Mouse (Mus musculus): Measurements from ENCODE around the gene Ddx21. TPM values are rescaled to one million over a fixed set of nuclear protein-coding genes. Genes with fewer than 3 reads are reported as not detected.

Ddx21 gene
- polyA plus RNA-seq, 1 experiment from 2014 or later: 20.1 TPM

GRCm38 (mm10) chr10:62555705-62556557 lies 46.1 kb downstream of the Ddx21 start:
- 79% methylated on average over 11 of the region's 11 CpGs for WGBS
- Histone ChIP-seq H3K4me1 (replicated peaks) (no peaks in the 10 kb centered on the region), H3K4me3 (no peak overlapping the region), H3K36me3 (peaks cover 53% of the 10 kb centered on the region), H3K9me3 (no peaks in the 10 kb centered on the region), H3K27ac (no peak overlapping the region), H3K27me3 (ENCODE audit: insufficient read depth, poor library complexity, severe bottlenecking) (no peaks in the 10 kb centered on the region)
- no peak for DNase-seq (ENCODE audit: low spot score)

- H3K4me1 ChIP-seq (replicated peaks): peaks cover 3% of the 10 kb centered on the region; the same call in 1 of the 2 replicates
- H3K36me3 ChIP-seq: peaks cover 30% of the 10 kb centered on the region
- WGBS: 83% methylated on average over 12 of the region's 12 CpGs
- no peaks in the 10 kb centered on the region for H3K9me3 ChIP-seq
- no peaks in the 10 kb centered on the region for H3K27me3 ChIP-seq (ENCODE audit: insufficient read depth, poor library complexity, severe bottlenecking)
- no peak overlapping the region for H3K4me3 ChIP-seq
- DNase-seq (ENCODE audit: low spot score): no peak
- H3K27ac ChIP-seq: no peak overlapping the region
Observed at GRCm38 (mm10) chr10:62553611-62554091, 48.4 kb downstream of the Ddx21 start.

GRCm38 (mm10) chr10:62550787-62551300 lies 51.2 kb downstream of the Ddx21 start:
- Histone ChIP-seq H3K9me3 (no peaks in the 10 kb centered on the region), H3K36me3 (peaks cover 2% of the 10 kb centered on the region; the same call in 1 of the 2 replicates), H3K27ac (no peak overlapping the region), H3K4me1 (replicated peaks) (peaks cover 3% of the 10 kb centered on the region; the same call in 1 of the 2 replicates), H3K4me3 (no peak overlapping the region), H3K27me3 (ENCODE audit: insufficient read depth, poor library complexity, severe bottlenecking) (no peaks in the 10 kb centered on the region)
- no peak for DNase-seq (ENCODE audit: low spot score)
- 84% methylated on average over 7 of the region's 7 CpGs for WGBS

- no peaks in the 10 kb centered on the region for H3K27me3 ChIP-seq (ENCODE audit: insufficient read depth, poor library complexity, severe bottlenecking)
- peaks cover 3% of the 10 kb centered on the region; the same call in 1 of the 2 replicates for H3K4me1 ChIP-seq (replicated peaks)
- H3K27ac ChIP-seq: no peak overlapping the region
- no peaks in the 10 kb centered on the region for H3K9me3 ChIP-seq
- DNase-seq (ENCODE audit: low spot score): peak; percentile 72
- WGBS: 31% methylated on average over 15 of the region's 16 CpGs
- no peak overlapping the region for H3K4me3 ChIP-seq
- H3K36me3 ChIP-seq: no peaks in the 10 kb centered on the region
Observed at GRCm38 (mm10) chr10:62549523-62550166, 52.4 kb downstream of the Ddx21 start.

- H3K9me3 ChIP-seq: no peaks in the 10 kb centered on the region
- H3K36me3 ChIP-seq: no peaks in the 10 kb centered on the region
- no peak for DNase-seq (ENCODE audit: low spot score)
- no peak overlapping the region for H3K27ac ChIP-seq
- H3K4me3 ChIP-seq: no peak overlapping the region
- WGBS: 87% methylated on average over 10 of the region's 10 CpGs
- no peaks in the 10 kb centered on the region for H3K27me3 ChIP-seq (ENCODE audit: insufficient read depth, poor library complexity, severe bottlenecking)
- peaks cover 3% of the 10 kb centered on the region; the same call in 1 of the 2 replicates for H3K4me1 ChIP-seq (replicated peaks)
Observed at GRCm38 (mm10) chr10:62546441-62546840, 55.6 kb downstream of the Ddx21 start.

GRCm38 (mm10) chr10:62545759-62546158 lies 56.3 kb downstream of the Ddx21 start:
- peaks cover 3% of the 10 kb centered on the region; the same call in 1 of the 2 replicates for H3K4me1 ChIP-seq (replicated peaks)
- no peaks in the 10 kb centered on the region for H3K27me3 ChIP-seq (ENCODE audit: insufficient read depth, poor library complexity, severe bottlenecking)
- no peaks in the 10 kb centered on the region for H3K36me3 ChIP-seq
- H3K9me3 ChIP-seq: no peaks in the 10 kb centered on the region
- H3K4me3 ChIP-seq: no peak overlapping the region
- DNase-seq (ENCODE audit: low spot score): no peak
- no peak overlapping the region for H3K27ac ChIP-seq

GRCm38 (mm10) chr10:62544316-62544715 lies 57.8 kb downstream of the Ddx21 start:
- Histone ChIP-seq H3K27ac (no peak overlapping the region), H3K4me3 (no peak overlapping the region), H3K27me3 (ENCODE audit: insufficient read depth, poor library complexity, severe bottlenecking) (no peaks in the 10 kb centered on the region), H3K36me3 (no peaks in the 10 kb centered on the region), H3K9me3 (no peaks in the 10 kb centered on the region), H3K4me1 (replicated peaks) (no peaks in the 10 kb centered on the region)
- 93% methylated on average over 4 of the region's 4 CpGs for WGBS
- no peak for DNase-seq (ENCODE audit: low spot score)

GRCm38 (mm10) chr10:62543399-62543808 lies 58.7 kb downstream of the Ddx21 start:
- no peaks in the 10 kb centered on the region for H3K9me3 ChIP-seq
- 76% methylated on average over 12 of the region's 12 CpGs for WGBS
- DNase-seq (ENCODE audit: low spot score): no peak
- H3K27ac ChIP-seq: no peak overlapping the region
- H3K36me3 ChIP-seq: no peaks in the 10 kb centered on the region
- H3K4me3 ChIP-seq: no peak overlapping the region
- no peaks in the 10 kb centered on the region for H3K4me1 ChIP-seq (replicated peaks)
- no peaks in the 10 kb centered on the region for H3K27me3 ChIP-seq (ENCODE audit: insufficient read depth, poor library complexity, severe bottlenecking)

- H3K27ac ChIP-seq: no peak overlapping the region
- H3K9me3 ChIP-seq: no peaks in the 10 kb centered on the region
- H3K36me3 ChIP-seq: no peaks in the 10 kb centered on the region
- no peaks in the 10 kb centered on the region for H3K27me3 ChIP-seq (ENCODE audit: insufficient read depth, poor library complexity, severe bottlenecking)
- DNase-seq (ENCODE audit: low spot score): no peak
- 89% methylated on average over 8 of the region's 8 CpGs for WGBS
- H3K4me1 ChIP-seq (replicated peaks): no peaks in the 10 kb centered on the region
- no peak overlapping the region for H3K4me3 ChIP-seq
Observed at GRCm38 (mm10) chr10:62542928-62543327, 59.2 kb downstream of the Ddx21 start.

- Histone ChIP-seq H3K27me3 (ENCODE audit: insufficient read depth, poor library complexity, severe bottlenecking) (no peaks in the 10 kb centered on the region), H3K4me1 (replicated peaks) (no peaks in the 10 kb centered on the region), H3K27ac (no peak overlapping the region), H3K4me3 (no peak overlapping the region), H3K36me3 (no peaks in the 10 kb centered on the region), H3K9me3 (no peaks in the 10 kb centered on the region)
- DNase-seq (ENCODE audit: low spot score): no peak
- WGBS: 93% methylated on average over 12 of the region's 12 CpGs
Observed at GRCm38 (mm10) chr10:62542507-62542906, 59.6 kb downstream of the Ddx21 start.

- H3K27me3 ChIP-seq (ENCODE audit: insufficient read depth, poor library complexity, severe bottlenecking): no peaks in the 10 kb centered on the region
- no peak overlapping the region for H3K4me3 ChIP-seq
- H3K4me1 ChIP-seq (replicated peaks): no peaks in the 10 kb centered on the region
- no peaks in the 10 kb centered on the region for H3K36me3 ChIP-seq
- WGBS: 96% methylated on average over 12 of the region's 12 CpGs
- no peaks in the 10 kb centered on the region for H3K9me3 ChIP-seq
- H3K27ac ChIP-seq: no peak overlapping the region
- DNase-seq (ENCODE audit: low spot score): no peak
Observed at GRCm38 (mm10) chr10:62541499-62541898, 60.6 kb downstream of the Ddx21 start.

GRCm38 (mm10) chr10:62540800-62541199 lies 61.3 kb downstream of the Ddx21 start:
- Histone ChIP-seq H3K9me3 (no peaks in the 10 kb centered on the region), H3K27ac (no peak overlapping the region), H3K4me1 (replicated peaks) (no peaks in the 10 kb centered on the region), H3K27me3 (ENCODE audit: insufficient read depth, poor library complexity, severe bottlenecking) (no peaks in the 10 kb centered on the region), H3K4me3 (no peak overlapping the region), H3K36me3 (no peaks in the 10 kb centered on the region)
- WGBS: 73% methylated on average over 3 of the region's 3 CpGs
- DNase-seq (ENCODE audit: low spot score): no peak

- Histone ChIP-seq H3K27me3 (ENCODE audit: insufficient read depth, poor library complexity, severe bottlenecking) (no peaks in the 10 kb centered on the region), H3K4me3 (no peak overlapping the region), H3K9me3 (no peaks in the 10 kb centered on the region), H3K36me3 (no peaks in the 10 kb centered on the region), H3K4me1 (replicated peaks) (no peaks in the 10 kb centered on the region), H3K27ac (no peak overlapping the region)
- DNase-seq (ENCODE audit: low spot score): no peak
- WGBS: 88% methylated on average over 7 of the region's 7 CpGs
Observed at GRCm38 (mm10) chr10:62534509-62534908, 67.6 kb downstream of the Ddx21 start.
